Mouse (Mus musculus): ENCODE data around the gene Prrx2. TPM values are rescaled to one million over a fixed set of nuclear protein-coding genes. Genes with fewer than 3 reads are reported as not detected.

Prrx2 gene
- polyA plus RNA-seq, 1 experiment from 2014 or later, result 6.9 TPM

DNA sequence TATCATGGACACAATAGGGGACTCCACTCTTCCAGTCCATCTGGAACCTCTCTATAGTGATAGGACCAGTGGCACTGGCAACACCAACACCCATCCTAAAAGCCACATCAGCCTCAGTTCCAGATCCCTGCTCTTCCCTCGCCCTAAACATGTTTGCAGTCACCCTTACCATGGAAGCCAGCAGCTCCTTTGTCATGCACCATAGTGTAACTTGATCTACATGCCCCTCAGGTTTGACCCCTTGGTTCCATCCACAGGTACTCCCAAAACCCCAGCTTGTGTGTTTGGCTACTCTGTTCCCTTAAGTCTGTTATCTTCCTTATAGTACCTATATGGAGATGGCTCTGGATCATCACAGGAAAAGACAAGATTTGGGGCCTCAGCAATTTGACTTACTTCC lies 18.4 kb upstream of the Prrx2 start:
- H3K4me1 ChIP-seq (replicated peaks; ENCODE audit: insufficient read depth, low read length), result no peaks in the 10 kb centered on the region
- H3K4me2 ChIP-seq (ENCODE audit: low read length), result no peak overlapping the region
- TF ChIP-seq CTCF (IDR thresholded peaks at IDR 0.05; ENCODE audit: low read depth), result no peak
- no peak overlapping the region for H3K4me3 ChIP-seq (replicated peaks; ENCODE audit: low read depth, low read length)
- H3K36me3 ChIP-seq (ENCODE audit: insufficient read depth, low read length), result peaks cover 32% of the 10 kb centered on the region
- no peak overlapping the region for H3K9ac ChIP-seq (ENCODE audit: low read depth, low read length)
- 94% methylated on average over 1 of the region's 1 CpGs for WGBS
- H3K27ac ChIP-seq, result no peak overlapping the region
- no peak for ATAC-seq (replicated peaks; ENCODE audit: low FRiP score, low read depth)
- no peaks in the 10 kb centered on the region for H3K9me3 ChIP-seq (replicated peaks; ENCODE audit: low read length)
- H3K27me3 ChIP-seq (ENCODE audit: insufficient read depth, low read length), result no peaks in the 10 kb centered on the region
- no peak for DNase-seq (ENCODE audit: low spot score)

DNA sequence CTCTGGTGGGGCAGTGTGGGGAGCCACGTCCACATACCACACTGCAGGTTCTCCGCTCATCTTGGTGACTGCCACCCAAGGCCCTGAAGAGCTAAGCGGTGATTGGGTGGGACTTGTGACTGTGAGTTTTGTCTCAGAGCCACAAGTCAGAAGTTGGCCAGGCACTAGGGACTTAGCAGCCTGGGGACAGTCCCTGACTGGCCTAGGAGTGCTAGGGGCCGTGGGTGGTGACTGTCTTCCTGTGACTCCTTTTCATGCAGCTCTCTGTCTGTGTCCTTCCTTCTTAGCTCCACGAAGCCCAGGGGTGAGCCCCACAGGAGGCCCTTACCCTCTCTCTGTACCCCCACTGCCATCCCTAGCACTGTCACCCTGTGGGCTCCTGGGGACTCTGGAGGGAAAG lies 14.9 kb upstream of the Prrx2 start:
- DNase-seq (ENCODE audit: low spot score), result no peak
- TF ChIP-seq CTCF (IDR thresholded peaks at IDR 0.05; ENCODE audit: low read depth), result no peak
- no peak overlapping the region for H3K4me2 ChIP-seq (ENCODE audit: low read length)
- no peak overlapping the region for H3K27ac ChIP-seq
- no peaks in the 10 kb centered on the region for H3K27me3 ChIP-seq (ENCODE audit: insufficient read depth, low read length)
- no peaks in the 10 kb centered on the region for H3K9me3 ChIP-seq (replicated peaks; ENCODE audit: low read length)
- H3K4me3 ChIP-seq (replicated peaks; ENCODE audit: low read depth, low read length), result no peak overlapping the region
- 93% methylated on average over 5 of the region's 5 CpGs for WGBS
- no peaks in the 10 kb centered on the region for H3K4me1 ChIP-seq (replicated peaks; ENCODE audit: insufficient read depth, low read length)
- no peak overlapping the region for H3K9ac ChIP-seq (ENCODE audit: low read depth, low read length)
- no peak for ATAC-seq (replicated peaks; ENCODE audit: low FRiP score, low read depth)
- H3K36me3 ChIP-seq (ENCODE audit: insufficient read depth, low read length), result peaks cover 56% of the 10 kb centered on the region

DNA sequence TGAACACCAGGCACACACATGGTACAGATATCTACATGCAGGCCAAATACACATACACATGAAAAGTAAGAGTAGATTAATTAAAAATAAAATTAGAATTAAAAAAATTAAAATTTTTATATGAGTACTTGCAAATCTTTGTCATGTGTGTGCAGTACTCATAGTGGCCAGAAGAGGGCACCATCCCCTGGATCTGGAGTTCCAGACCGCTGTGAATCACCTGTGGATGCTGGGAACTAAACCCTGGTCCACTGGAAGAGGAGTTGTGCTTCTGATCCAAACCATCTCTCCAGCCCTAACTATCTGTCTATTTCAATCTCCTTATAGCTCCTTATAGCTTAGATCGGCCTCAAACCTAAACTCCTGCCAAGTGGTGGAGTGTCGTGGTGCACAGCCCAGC lies 13.7 kb upstream of the Prrx2 start:
- Histone ChIP-seq H3K4me3 (replicated peaks; ENCODE audit: low read depth, low read length) (no peak overlapping the region), H3K9me3 (replicated peaks; ENCODE audit: low read length) (no peaks in the 10 kb centered on the region), H3K36me3 (ENCODE audit: insufficient read depth, low read length) (peaks cover 60% of the 10 kb centered on the region), H3K27me3 (ENCODE audit: insufficient read depth, low read length) (no peaks in the 10 kb centered on the region), H3K9ac (ENCODE audit: low read depth, low read length) (no peak overlapping the region), H3K4me1 (replicated peaks; ENCODE audit: insufficient read depth, low read length) (no peaks in the 10 kb centered on the region), H3K27ac (no peak overlapping the region), H3K4me2 (ENCODE audit: low read length) (no peak overlapping the region)
- TF ChIP-seq CTCF (IDR thresholded peaks at IDR 0.05; ENCODE audit: low read depth), result peak; percentile 45; the same call in 1 of the 2 replicates
- 87% methylated on average over 3 of the region's 3 CpGs for WGBS
- DNase-seq (ENCODE audit: low spot score) (no peak), ATAC-seq (replicated peaks; ENCODE audit: low FRiP score, low read depth) (no peak)

DNA sequence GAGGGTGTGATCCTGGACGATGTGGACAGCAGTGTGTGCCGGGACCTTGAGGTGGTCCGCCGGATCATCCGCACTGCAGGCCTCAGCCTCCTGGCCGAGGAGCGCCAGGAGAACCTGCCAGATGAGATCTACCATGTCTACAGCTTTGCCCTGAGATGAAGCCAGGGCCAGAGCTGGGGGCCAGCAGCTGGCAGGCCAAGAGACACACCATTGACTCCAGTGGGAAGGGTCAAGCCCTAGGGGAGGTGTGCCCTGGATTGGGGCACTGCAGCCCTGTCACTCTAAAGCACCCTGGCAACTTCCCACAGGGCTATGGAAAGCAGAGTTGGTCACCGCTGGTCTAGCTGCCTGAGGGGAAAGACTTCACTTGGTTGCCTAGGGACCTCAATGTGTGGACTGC lies 12.3 kb upstream of the Prrx2 start:
- Histone ChIP-seq H3K9me3 (replicated peaks; ENCODE audit: low read length) (no peaks in the 10 kb centered on the region), H3K4me3 (replicated peaks; ENCODE audit: low read depth, low read length) (no peak overlapping the region), H3K36me3 (ENCODE audit: insufficient read depth, low read length) (peaks cover 55% of the 10 kb centered on the region), H3K27ac (no peak overlapping the region), H3K4me2 (ENCODE audit: low read length) (no peak overlapping the region), H3K9ac (ENCODE audit: low read depth, low read length) (no peak overlapping the region), H3K4me1 (replicated peaks; ENCODE audit: insufficient read depth, low read length) (peaks cover 9% of the 10 kb centered on the region), H3K27me3 (ENCODE audit: insufficient read depth, low read length) (no peaks in the 10 kb centered on the region)
- WGBS, result 89% methylated on average over 8 of the region's 8 CpGs
- no peak for DNase-seq (ENCODE audit: low spot score)
- TF ChIP-seq CTCF (IDR thresholded peaks at IDR 0.05; ENCODE audit: low read depth), result no peak
- ATAC-seq (replicated peaks; ENCODE audit: low FRiP score, low read depth), result no peak

DNA sequence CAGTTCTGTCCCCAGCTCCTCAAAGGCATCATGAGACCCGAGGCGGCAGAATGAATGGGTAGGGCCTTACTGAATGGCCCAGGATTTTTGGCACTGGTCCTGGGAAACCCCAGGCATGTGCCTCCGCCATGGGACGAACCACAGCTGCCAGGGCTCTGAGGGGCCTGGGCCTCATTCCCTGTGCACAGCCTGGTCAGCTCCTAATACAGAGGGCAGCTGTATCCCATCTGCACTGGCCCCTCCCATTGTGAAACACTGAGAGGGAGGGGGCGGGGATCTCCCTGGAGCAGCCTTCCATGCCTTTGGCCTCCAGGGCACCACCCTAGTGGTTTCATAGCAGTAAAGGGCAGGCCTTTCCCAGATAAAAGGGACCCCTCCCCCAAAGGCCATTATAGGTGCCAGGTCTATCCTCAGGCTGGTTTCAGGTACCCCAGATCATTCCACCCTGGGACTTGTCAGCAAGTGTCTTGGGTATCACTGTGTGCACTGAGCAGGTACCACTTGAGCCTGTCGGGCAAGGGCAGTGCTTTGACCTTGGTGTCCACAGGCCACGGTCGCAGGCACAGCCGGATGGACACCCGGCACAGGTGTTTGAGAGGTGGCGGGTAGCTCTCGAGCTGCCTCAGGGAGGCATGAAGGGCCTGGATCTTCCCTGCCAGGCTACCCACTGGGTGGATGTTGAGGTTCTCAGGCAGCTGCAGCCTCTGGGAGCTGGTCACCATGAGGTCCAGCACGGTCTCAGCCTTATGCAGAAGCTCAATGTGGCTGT lies 11.2 kb upstream of the Prrx2 start:
- Histone ChIP-seq H3K27ac (no peak overlapping the region), H3K9ac (ENCODE audit: low read depth, low read length) (no peak overlapping the region), H3K27me3 (ENCODE audit: insufficient read depth, low read length) (no peaks in the 10 kb centered on the region), H3K4me1 (replicated peaks; ENCODE audit: insufficient read depth, low read length) (peaks cover 9% of the 10 kb centered on the region), H3K4me3 (replicated peaks; ENCODE audit: low read depth, low read length) (no peak overlapping the region), H3K4me2 (ENCODE audit: low read length) (no peak overlapping the region), H3K9me3 (replicated peaks; ENCODE audit: low read length) (no peaks in the 10 kb centered on the region), H3K36me3 (ENCODE audit: insufficient read depth, low read length) (peaks cover 55% of the 10 kb centered on the region)
- TF ChIP-seq CTCF (IDR thresholded peaks at IDR 0.05; ENCODE audit: low read depth), result no peak
- peak; percentile 81 for DNase-seq (ENCODE audit: low spot score)
- 56% methylated on average over 13 of the region's 13 CpGs for WGBS
- peak; percentile 43 for ATAC-seq (replicated peaks; ENCODE audit: low FRiP score, low read depth)

DNA sequence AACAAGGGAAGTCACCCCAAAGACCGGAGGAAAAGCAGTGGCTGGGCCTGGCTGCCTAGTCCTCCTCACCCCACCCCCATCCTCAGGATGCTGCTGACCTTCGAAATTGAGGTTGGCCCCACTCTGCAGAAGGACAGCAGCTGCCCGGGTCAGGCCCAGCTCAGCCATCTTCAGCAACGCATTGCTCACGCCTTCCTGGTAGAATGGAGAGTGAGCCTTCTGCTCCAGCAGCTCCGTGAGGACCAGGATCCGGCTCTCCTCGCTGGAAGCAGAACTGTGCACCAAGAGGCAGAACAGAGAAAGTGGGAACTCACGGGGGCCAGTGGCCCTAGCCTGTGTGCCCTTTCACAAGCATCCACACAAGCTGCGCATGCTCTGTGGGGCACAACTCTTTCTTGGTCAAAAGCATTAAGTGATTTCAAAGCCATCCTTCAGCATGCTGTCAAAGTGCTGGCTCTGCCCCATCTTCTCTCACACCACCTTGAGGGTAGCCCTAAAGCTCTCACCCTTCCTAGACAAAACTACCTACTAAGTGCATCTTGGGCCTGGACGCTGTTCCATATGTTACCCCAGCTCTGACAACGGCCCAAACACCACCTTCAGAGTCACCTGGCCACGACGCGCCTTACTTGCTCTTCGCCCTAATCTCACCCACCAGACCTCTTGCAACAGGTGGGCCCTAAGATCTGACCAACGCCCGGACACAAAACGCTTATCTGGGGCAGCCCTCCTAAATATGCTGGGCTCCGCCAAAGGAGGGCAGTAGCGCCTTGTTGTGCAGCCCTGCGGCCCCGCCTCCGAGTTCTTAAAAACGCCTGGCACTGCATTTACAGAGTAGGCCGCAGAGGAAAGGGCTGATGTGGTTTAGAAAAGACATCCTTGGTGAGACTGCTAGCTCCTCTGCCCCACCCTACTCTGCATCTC lies 7.7 kb upstream of the Prrx2 start:
- Histone ChIP-seq H3K27ac (peak overlapping the region; percentile 67), H3K9me3 (replicated peaks; ENCODE audit: low read length) (no peaks in the 10 kb centered on the region), H3K4me2 (ENCODE audit: low read length) (peak overlapping the region; percentile 71), H3K4me3 (replicated peaks; ENCODE audit: low read depth, low read length) (peak overlapping the region; percentile 78), H3K9ac (ENCODE audit: low read depth, low read length) (peak overlapping the region; percentile 88), H3K4me1 (replicated peaks; ENCODE audit: insufficient read depth, low read length) (peaks cover 9% of the 10 kb centered on the region), H3K36me3 (ENCODE audit: insufficient read depth, low read length) (peaks cover 38% of the 10 kb centered on the region), H3K27me3 (ENCODE audit: insufficient read depth, low read length) (no peaks in the 10 kb centered on the region)
- 32% methylated on average over 26 of the region's 26 CpGs for WGBS
- DNase-seq (ENCODE audit: low spot score) (peak; percentile 74), ATAC-seq (replicated peaks; ENCODE audit: low FRiP score, low read depth) (no peak)
- peak; percentile 54; the same call in 1 of the 2 replicates for TF ChIP-seq CTCF (IDR thresholded peaks at IDR 0.05; ENCODE audit: low read depth)

All from kidney, postnatal 0 days (tissue).